Mouse (Mus musculus) left cerebral cortex, postnatal 25 days (tissue): Measurements from ENCODE around the gene Gm29666. TPM values are rescaled to one million over a fixed set of nuclear protein-coding genes. Genes with fewer than 3 reads are reported as not detected.
A peak's percentile ranks its signal among the peaks of the same experiment; 100 is the strongest.

Source experiments
- DNase-seq, 2 experiments: peaks; one replicate each; pipeline ENCODE4 v3.0.0; 2022; ENCODE audit warnings: low spot score in 2 of 2, mixed read lengths in 1 of 2
- intact Hi-C: fragments of 180-260 bp; cut with DNase I; formaldehyde crosslinking; loops from one replicate; pipeline ENCODE4 v1.15.1; 2025
- total RNA-seq, 2 experiments: library from RNA; stranded (reverse); gene quantifications; 2 replicates each; pipeline ENCODE4 v1.2.3; 2021

The Gm29666 gene
- 1 to 10 TPM; 1.1 to 1.2 TPM for total RNA-seq

- intact Hi-C loops: loop anchor here (5.0 kb wide), 1 partner anchor 48 kb away; no protein-coding TSS in a partner anchor
- DNase-seq: no peak
Observed at GRCm38 (mm10) chr15:84919938-84920337, at the start of gene Gm29666. TSS of gene Gm29666 (minus strand) at chr15:84920038.

- intact Hi-C loops: no loop called here
- DNase-seq: no peak
Observed at GRCm38 (mm10) chr15:84968534-84968933, 48.7 kb upstream of the Gm29666 start.

- intact Hi-C loops: no loop called here
- DNase-seq: no peak
Observed at GRCm38 (mm10) chr15:84965575-84966360, 45.9 kb upstream of the Gm29666 start.

- DNase-seq: no peak
- intact Hi-C loops: no loop called here
Observed at GRCm38 (mm10) chr15:84964771-84965170, 44.9 kb upstream of the Gm29666 start.

- no peak for DNase-seq
- intact Hi-C loops: no loop called here
Observed at GRCm38 (mm10) chr15:84962518-84962917, 42.7 kb upstream of the Gm29666 start.

GRCm38 (mm10) chr15:84960692-84961091, 40.9 kb upstream of the Gm29666 start:
- DNase-seq: peak; percentile 74 to 93
- intact Hi-C loops: loop anchor here (2.0 kb wide), 1 partner anchor 26 kb away; no protein-coding TSS in a partner anchor

GRCm38 (mm10) chr15:84959891-84960290, 40.1 kb upstream of the Gm29666 start:
- intact Hi-C loops: loop anchor here (2.0 to 5.0 kb wide), 2 partner anchors 27 to 37 kb away; no protein-coding TSS in a partner anchor
- DNase-seq: no peak

- intact Hi-C loops: loop anchor here (5.0 kb wide), 1 partner anchor 39 kb away; no protein-coding TSS in a partner anchor
- no peak for DNase-seq
Observed at GRCm38 (mm10) chr15:84958331-84958730, 38.5 kb upstream of the Gm29666 start.

- peak; percentile 66 to 86 for DNase-seq
- intact Hi-C loops: loop anchor here (5.0 kb wide), 1 partner anchor 39 kb away; no protein-coding TSS in a partner anchor
Observed at GRCm38 (mm10) chr15:84957851-84958250, 38.0 kb upstream of the Gm29666 start.

- no peak for DNase-seq
- intact Hi-C loops: no loop called here
Observed at GRCm38 (mm10) chr15:84953259-84953658, 33.4 kb upstream of the Gm29666 start.

- intact Hi-C loops: no loop called here
- peak; percentile 49 to 85 for DNase-seq
Observed at GRCm38 (mm10) chr15:84950053-84950452, 30.2 kb upstream of the Gm29666 start.

- DNase-seq: no peak
Observed at GRCm38 (mm10) chr15:84948990-84949389, 29.2 kb upstream of the Gm29666 start.

GRCm38 (mm10) chr15:84944319-84944718, 24.5 kb upstream of the Gm29666 start:
- intact Hi-C loops: no loop called here
- no peak for DNase-seq

More at GRCm38 (mm10) chr15:84948990-84949389, 29.2 kb upstream of the Gm29666 start:
- intact Hi-C loops: no loop called here

GRCm38 (mm10) chr15:84942647-84943285, 22.9 kb upstream of the Gm29666 start:
- DNase-seq: peak in 1 of 2 experiments; percentile 82
- intact Hi-C loops: no loop called here

GRCm38 (mm10) chr15:84940102-84940501, 20.3 kb upstream of the Gm29666 start:
- DNase-seq: no peak
- intact Hi-C loops: no loop called here

GRCm38 (mm10) chr15:84934901-84935300, 15.1 kb upstream of the Gm29666 start:
- peak in 1 of 2 experiments; percentile 86 for DNase-seq
- intact Hi-C loops: no loop called here

- DNase-seq: no peak
- intact Hi-C loops: no loop called here
Observed at GRCm38 (mm10) chr15:84932351-84932750, 12.5 kb upstream of the Gm29666 start.

- no peak for DNase-seq
- intact Hi-C loops: loop anchor here (5.0 kb wide), 2 partner anchors 142 to 168 kb away; no protein-coding TSS in a partner anchor
Observed at GRCm38 (mm10) chr15:84925495-84926018, 5.7 kb upstream of the Gm29666 start.

GRCm38 (mm10) chr15:84924781-84925315, 5.0 kb upstream of the Gm29666 start:
- peak in 1 of 2 experiments; percentile 66 for DNase-seq
- intact Hi-C loops: loop anchor here (5.0 kb wide), 3 partner anchors 53 to 168 kb away; no protein-coding TSS in a partner anchor
